Mouse (Mus musculus): ENCODE data around the gene Fetub.

The Fetub gene

GRCm38 (mm10) chr16:22918034-22918433 lies at the start of gene Fetub:
Gene Fetub (plus strand): TSS chr16:22918334.
- DNase-seq, result no peak

DNA sequence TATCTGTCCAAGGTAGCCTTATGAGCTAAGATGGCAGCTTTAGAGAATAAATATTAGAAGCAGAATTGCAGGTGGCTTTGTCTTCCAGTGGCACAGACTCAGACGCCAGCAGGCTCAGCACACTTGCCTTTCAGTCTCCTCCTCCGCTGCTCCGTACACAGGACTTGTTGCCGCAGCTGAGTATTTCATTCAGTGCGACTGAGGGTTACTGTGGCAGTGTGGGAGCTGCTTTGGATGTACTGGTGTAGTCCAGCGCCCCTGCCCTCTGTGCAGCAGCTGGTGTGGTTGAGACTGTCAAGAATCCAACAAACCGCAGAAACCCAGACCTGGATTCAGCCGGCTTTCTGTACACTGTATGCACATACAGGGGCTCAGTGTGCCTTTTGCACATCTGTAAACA lies 45.7 kb upstream of the Fetub start:
- DNase-seq, result no peak

- DNase-seq, result no peak
Observed at GRCm38 (mm10) chr16:22873369-22873768, 44.8 kb upstream of the Fetub start.

- DNase-seq, result peak in 1 of 2 experiments; percentile 27
Observed at GRCm38 (mm10) chr16:22876218-22877043, 41.7 kb upstream of the Fetub start.

DNA sequence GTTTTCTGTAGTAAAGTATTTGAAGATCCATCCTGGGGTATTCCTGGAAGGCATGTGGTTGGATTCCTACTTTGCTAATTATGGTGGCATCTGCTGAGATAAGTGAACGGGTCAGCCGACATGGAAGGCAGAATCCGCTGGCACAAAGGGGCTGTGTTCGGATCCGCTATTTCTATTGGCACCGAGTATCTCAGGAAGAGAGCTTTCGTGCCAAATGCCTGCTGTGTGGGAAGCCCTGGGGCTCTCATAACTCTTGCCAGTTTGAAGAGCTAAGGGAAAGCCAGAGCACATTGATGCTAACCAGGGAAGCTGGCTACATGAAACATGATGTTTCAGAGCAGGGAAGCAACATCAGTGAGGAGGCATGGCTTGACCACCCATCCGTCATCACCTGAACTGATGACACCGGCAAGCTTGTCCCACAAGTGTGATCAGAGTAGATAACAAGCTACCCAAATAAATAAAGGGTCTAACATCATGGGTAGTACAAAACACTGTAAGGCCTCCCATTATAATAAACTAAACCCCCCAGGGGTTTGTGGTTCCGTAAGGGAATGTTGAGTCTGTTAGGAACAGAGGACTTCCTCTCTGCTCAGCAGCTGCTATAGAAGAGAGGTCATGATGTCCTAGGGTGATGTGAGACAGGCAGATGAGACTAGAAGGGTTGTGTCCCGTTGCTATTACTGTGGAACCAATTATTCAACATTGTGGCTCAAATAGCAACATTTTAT lies 40.3 kb upstream of the Fetub start:
- DNase-seq, result no peak

GRCm38 (mm10) chr16:22878716-22879115 lies 39.4 kb upstream of the Fetub start:
- no peak for DNase-seq

DNA sequence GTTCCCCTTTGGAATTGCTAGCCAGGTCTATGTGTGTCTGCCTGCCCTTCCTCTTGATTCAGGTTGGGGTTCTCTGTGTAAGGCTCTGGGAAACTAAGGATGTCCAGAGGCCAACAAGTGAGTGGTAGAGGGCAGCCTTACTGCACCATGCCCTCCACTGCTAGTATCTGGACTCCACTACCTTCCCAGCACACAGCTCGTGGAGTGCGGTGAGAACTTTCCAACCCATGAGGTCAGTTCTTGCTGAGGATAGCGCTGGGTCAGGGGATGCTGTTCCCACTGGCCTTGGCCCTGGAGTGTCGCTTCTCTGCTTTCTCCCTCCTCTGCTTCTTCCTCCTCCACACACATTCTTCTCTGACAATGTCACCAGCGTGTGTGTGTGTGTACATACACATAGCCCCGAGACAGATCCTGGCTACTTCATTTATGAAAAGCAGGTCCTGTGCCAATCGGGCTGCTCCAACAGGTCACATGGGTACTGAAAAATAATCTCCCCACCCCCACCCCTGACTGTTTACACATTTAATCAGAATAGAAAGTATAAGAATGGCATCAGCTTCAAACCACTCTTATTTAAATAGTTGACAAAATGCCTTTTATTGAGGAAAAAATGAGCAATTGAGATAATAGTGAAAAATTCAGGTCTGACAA lies 38.1 kb upstream of the Fetub start:
- DNase-seq, result no peak

- DNase-seq, result no peak
Observed at GRCm38 (mm10) chr16:22880900-22881299, 37.2 kb upstream of the Fetub start.

DNA sequence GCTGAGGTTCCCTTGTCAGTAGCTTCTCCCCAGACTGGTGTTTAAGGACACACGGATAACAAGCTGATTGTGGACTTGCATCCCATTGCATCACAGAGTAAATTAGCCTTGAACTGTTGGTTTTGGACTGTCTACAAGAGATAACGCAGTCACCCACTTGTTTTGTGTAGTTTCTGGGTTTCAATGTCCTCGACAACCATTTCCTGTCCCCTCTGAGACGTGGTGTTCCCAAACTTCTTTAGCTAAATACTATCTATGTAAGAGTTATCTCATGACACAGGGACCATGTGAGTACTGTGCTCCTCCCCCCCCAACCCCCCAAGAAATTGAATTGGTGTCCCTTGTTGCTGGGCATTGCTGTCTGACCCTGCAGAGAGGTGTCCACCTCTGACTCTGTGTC lies 36.6 kb upstream of the Fetub start:
- DNase-seq, result no peak

GRCm38 (mm10) chr16:22883441-22883840 lies 34.7 kb upstream of the Fetub start:
- DNase-seq, result no peak

DNA sequence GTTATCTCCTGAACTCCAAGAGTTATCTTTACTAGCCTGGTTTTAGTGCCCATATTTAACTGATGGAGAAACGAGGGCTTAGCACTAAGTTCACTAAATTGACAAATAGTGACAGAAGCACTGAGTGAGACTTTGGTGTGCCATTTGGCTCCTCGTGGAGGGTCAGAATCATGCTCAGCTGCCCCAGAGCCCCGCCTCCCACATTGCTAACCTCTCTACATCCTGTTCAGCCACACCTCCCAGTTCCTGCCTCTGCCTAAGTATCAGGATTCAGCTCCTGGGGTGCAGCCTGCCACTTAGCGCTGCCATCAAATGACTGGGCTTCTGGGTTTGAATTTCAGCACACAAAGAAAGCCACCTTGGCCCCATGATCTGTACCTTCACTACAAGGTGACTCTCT lies 32.8 kb upstream of the Fetub start:
- peak; percentile 41 to 45 for DNase-seq

DNA sequence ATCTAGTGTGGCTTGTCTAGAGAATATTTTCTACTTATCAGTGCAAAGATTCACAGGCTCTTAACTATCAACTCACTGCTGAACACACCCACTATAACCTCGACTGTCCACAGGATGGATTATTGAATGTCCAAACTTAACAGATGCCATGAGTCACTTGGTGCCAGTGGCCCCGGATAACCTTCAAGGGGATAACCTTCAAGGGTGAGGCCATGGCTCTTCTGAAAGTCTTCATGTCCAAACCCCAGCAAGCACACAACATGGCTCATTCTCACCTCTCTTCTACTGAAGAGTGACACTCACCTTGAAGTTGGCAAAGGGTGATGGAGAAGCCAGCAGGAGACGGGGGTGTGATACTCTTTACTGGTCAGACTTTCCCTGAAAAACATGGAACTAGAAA lies 31.4 kb upstream of the Fetub start:
- no peak for DNase-seq

DNA sequence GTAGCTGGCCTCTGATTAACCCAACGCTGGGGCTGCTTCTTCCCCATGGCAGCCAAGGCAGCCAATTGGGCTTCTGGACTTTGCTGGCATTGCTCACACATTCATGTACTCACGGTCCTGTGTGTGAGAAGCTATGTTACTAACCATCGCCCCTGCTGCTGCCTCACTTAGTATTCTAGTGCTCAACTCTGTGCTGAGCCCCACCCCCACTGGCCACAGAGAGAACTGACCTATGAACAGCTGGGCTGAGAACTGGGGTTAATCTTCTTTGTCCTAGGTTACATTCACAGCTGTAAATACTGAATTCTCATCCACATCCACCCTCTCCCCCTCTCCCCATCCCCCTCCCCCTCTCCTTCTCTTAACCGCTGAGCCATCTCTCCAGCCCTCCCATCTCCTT lies 29.3 kb upstream of the Fetub start:
- DNase-seq, result no peak

- DNase-seq, result no peak
Observed at GRCm38 (mm10) chr16:22889716-22890115, 28.4 kb upstream of the Fetub start.

GRCm38 (mm10) chr16:22890683-22891510 lies 27.2 kb upstream of the Fetub start, which contains the start of gene Ahsg:
Gene Ahsg (plus strand): TSS chr16:22891277.
- no peak for DNase-seq

GRCm38 (mm10) chr16:22891733-22892154 lies 26.4 kb upstream of the Fetub start:
- DNase-seq, result no peak

DNA sequence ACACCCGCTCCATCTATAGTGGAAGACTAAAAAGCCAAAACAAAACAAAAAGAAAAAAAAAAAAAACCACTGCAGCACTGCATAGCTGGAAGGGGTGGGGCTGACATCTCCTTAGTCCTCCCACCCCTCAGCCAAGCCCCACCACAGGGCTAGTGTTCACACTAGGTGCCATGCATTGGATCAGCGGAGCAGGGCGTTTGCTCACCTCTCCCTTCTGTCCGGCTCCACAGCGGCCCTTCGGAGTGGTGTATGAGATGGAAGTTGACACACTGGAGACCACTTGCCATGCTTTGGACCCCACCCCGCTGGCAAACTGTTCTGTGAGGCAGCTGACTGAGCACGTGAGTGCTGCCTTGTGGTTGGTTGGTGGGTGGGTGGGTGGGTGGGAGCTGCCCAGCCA lies 24.0 kb upstream of the Fetub start:
- no peak for DNase-seq

GRCm38 (mm10) chr16:22896618-22897017 lies 21.5 kb upstream of the Fetub start:
- no peak for DNase-seq

- no peak for DNase-seq
Observed at GRCm38 (mm10) chr16:22899346-22899745, 18.8 kb upstream of the Fetub start.

- no peak for DNase-seq
Observed at GRCm38 (mm10) chr16:22899866-22900570, 18.1 kb upstream of the Fetub start.

GRCm38 (mm10) chr16:22901326-22901725 lies 16.8 kb upstream of the Fetub start:
- no peak for DNase-seq

DNA sequence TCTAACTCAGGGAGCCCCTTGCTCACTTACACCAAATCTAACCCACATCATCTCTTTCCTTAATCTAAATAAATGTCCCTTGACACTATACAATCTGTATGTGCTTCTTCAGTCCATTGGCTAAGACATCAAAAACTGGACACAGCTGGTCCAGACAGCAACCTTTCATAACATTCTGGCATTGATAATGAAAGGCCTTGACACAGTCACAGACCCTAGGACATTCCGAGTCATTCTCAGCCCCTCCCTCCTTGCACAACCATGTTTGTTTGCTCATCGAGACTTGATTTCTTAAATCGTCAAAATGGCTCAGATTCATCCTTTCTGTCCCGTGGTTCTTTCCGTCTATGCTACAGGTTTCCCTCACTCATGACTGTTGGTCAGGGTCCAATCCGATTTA lies 8.8 kb upstream of the Fetub start:
- DNase-seq, result no peak

Data from spleen, adult 18-20 months (tissue).